Mouse (Mus musculus) heart, adult 10 weeks (tissue): Measurements from ENCODE around the gene Atp11c. TPM values are rescaled to one million over a fixed set of nuclear protein-coding genes. Genes with fewer than 3 reads are reported as not detected.

Experiments used
- polyA plus RNA-seq: library from polyadenylated mRNA; stranded (reverse); fragments of 350-450 nt; fragmentation: Illumina TruSeq; extraction: RNeasy Lipid Tissue Mini Kit (QIAGEN cat#74804); gene quantifications from one replicate; pipeline ENCODE4 v1.2.3, GENCODE M21; 2014; ENCODE audit warnings: low read depth, low replicate concordance

Atp11c gene
- polyA plus RNA-seq = 6.0 TPM

DNA sequence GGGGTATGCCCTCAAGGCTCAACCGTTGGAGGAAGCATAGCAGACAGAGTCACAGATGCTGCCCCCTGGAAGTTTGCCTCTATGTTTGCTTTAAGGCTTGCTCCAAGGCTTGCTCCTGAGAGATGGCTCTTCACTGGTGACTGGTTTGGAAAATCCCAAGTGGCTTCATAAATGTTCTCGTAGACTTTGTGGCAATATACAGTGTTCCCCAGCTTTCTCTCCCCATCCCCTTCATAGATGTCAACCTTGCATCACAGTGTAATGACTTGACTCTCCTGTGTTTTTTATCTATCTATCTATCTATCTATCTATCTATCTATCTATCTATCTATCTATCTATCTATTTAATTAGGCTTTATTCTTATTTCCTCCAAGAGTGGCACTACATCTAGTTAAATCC, at the start of gene Atp11c:
Atp11c (minus strand) TSS at position 101 of the 400 bp plus-strand sequence.

GRCm38 (mm10) chrX:60539149-60539548, 53.3 kb downstream of the Atp11c start, which contains the start of gene Gm7073:
Gene Gm7073, minus strand, starts transcription at chrX:60539249.

GRCm38 (mm10) chrX:60178744-60179458, 413.6 kb downstream of the Atp11c start, which contains the start of gene Mcf2:
Gene Mcf2, minus strand, starts transcription at chrX:60179089.

Other genes starting within 250 kb of the Atp11c start
- not detected for gene Gm7073, start 53.4 kb downstream of the Atp11c start, polyA plus RNA-seq